Mouse (Mus musculus) G1E (cell line): ENCODE measurements around the gene Map2k7. TPM values are rescaled to one million over a fixed set of nuclear protein-coding genes. Genes with fewer than 3 reads are reported as not detected.
A peak's percentile ranks its signal among the peaks of the same experiment; 100 is the strongest.

Experiments used
- ATAC-seq: 2 replicates; pipeline ENCODE4 v1.8.0; 2016; ENCODE audit warnings: mild to moderate bottlenecking; ENCODE audit not compliant: insufficient number of reproducible peaks, poor library complexity, low FRiP score, severe bottlenecking; ENCODE audit errors: extremely low read depth
- DNase-seq: peaks from one replicate; pipeline ENCODE4 v3.0.0; 2012; ENCODE audit warnings: low spot score
- H3K27me3 ChIP-seq: 2 replicates; pipeline ENCODE4 v1.6.1; 2012; ENCODE audit warnings: mild to moderate bottlenecking, low read length, inconsistent platforms; ENCODE audit not compliant: insufficient read depth
- H3K36me3 ChIP-seq: replicated peaks from 2 replicates; pipeline ENCODE3; 2012; ENCODE audit warnings: mild to moderate bottlenecking, inconsistent platforms
- H3K4me1 ChIP-seq: 2 replicates; pipeline ENCODE4 v1.6.1; 2012; ENCODE audit warnings: low read depth, low read length, inconsistent platforms, mixed read lengths; ENCODE audit not compliant: insufficient read depth
- H3K4me3 ChIP-seq: 2 replicates; pipeline ENCODE4 v1.5.1; 2012; ENCODE audit warnings: low read depth, mild to moderate bottlenecking, inconsistent platforms, low read length, moderate library complexity, mixed read lengths
- H3K9me3 ChIP-seq: replicated peaks from 2 replicates; pipeline ENCODE4 v1.6.1; 2012; ENCODE audit warnings: inconsistent platforms
- CTCF ChIP-seq: IDR thresholded peaks from 2 replicates; pipeline ENCODE4 v1.5.1; 2012; ENCODE audit warnings: low read depth, low read length, inconsistent platforms, mixed read lengths
- GATA1 ChIP-seq: IDR thresholded peaks from 2 replicates; pipeline ENCODE4 v1.6.1; 2012; ENCODE audit warnings: borderline replicate concordance, low read length, inconsistent platforms, mixed read lengths
- GATA2 ChIP-seq: IDR thresholded peaks from 2 replicates; pipeline ENCODE4 v1.6.1; 2012; ENCODE audit warnings: low read depth, low read length, inconsistent platforms, borderline replicate concordance
- POLR2AphosphoS5 ChIP-seq: IDR thresholded peaks from 2 replicates; pipeline ENCODE4 v1.6.1; 2012; ENCODE audit warnings: low read depth, low read length, inconsistent platforms; ENCODE audit not compliant: insufficient replicate concordance
- TAL1 ChIP-seq: conservative IDR thresholded peaks from 2 replicates; pipeline ENCODE4 v1.6.1; 2012; ENCODE audit warnings: low read depth, low read length, inconsistent platforms, mixed read lengths
- polyA plus RNA-seq: library from polyadenylated mRNA; stranded (reverse); fragments of >175 nt; gene quantifications from 2 replicates; pipeline ENCODE4 v1.2.3, GENCODE M21; 2012
- total RNA-seq, 2 experiments: library from RNA; stranded (forward) in 1 of 2; stranded (reverse) in 1 of 2; fragments of 200-1000 nt in 1 of 2; fragments of >200 nt in 1 of 2; fragmentation: Nextera tagmentation in 1 of 2; gene quantifications; 2 replicates each; pipeline ENCODE4 v1.2.3; 2014 to 2017

The Map2k7 gene
- total and polyA plus RNA-seq, 3 experiments, result 32.1 to 151 (median 35.3) TPM

DNA sequence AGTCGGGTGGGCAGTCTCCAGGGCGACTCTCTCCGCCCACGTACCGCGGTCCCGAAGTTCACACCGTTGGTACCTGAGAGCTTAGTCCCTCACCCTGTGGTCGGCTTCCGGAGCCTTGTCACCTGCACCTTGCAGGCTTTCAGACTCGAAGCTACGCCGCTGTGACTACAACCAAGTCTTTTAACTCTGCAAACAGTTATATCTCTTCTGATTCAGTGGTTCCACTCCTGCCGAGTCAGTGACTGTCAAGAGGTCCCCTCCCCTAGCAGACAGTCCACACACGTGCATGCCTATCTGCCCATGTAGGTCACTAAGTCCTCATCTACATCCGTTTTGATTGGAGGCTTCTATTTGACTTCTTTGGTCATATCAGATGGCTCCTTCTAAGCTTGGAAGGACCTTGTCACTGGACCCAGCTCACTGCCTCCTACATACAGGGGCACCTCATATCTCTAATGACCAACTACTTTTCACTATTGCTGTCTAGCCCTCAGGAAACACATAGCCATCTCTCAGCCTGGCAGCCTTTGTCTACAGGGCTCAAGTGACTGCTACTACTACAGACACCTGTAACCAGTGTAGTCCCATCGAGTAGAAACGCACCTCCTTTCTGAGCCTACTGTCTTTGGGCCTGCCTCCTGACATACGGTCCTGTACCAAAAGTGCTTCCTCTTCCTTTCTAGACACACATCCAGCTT, 802 bp downstream of the Map2k7 start:
- peaks cover 17% of the 10 kb centered on the region for H3K27me3 ChIP-seq
- DNase-seq (peak; percentile 16), ATAC-seq (peak; percentile 22; the same call in 1 of the 2 replicates)
- peaks cover 39% of the 10 kb centered on the region for H3K4me1 ChIP-seq
- H3K36me3 ChIP-seq, result peaks cover 48% of the 10 kb centered on the region
- no peak for TF ChIP-seq GATA1
- TF ChIP-seq TAL1, result no peak
- no peak for TF ChIP-seq GATA2
- TF ChIP-seq CTCF, result no peak
- no peak for TF ChIP-seq POLR2AphosphoS5
- no peaks in the 10 kb centered on the region for H3K9me3 ChIP-seq
- H3K4me3 ChIP-seq, result peak overlapping the region; percentile 91

DNA sequence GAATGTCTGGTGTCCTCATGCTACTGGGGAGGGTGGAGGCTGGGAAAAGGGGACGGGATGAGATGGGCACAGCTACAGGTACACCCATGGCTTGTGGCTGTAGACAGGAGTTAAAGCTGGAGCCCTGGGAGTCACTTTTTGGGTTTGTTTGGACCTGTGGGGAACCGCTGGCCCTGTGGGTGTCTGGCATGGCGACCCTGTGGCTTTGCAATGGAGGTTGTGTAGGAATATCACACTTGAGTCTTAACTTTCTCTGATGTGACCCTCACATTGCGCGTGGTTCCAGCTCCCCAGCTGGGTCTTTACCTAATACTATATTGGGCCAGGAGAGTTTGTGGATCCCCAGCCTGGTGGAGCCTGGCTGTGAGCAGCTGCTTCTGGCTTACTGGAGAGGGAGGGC, 6.5 kb downstream of the Map2k7 start:
- H3K4me3 ChIP-seq, result no peak overlapping the region
- TF ChIP-seq TAL1 (no peak), CTCF (no peak), GATA1 (no peak), POLR2AphosphoS5 (no peak)
- H3K9me3 ChIP-seq, result no peaks in the 10 kb centered on the region
- no peaks in the 10 kb centered on the region for H3K27me3 ChIP-seq
- DNase-seq (no peak), ATAC-seq (no peak)
- peaks cover 100% of the 10 kb centered on the region for H3K36me3 ChIP-seq
- H3K4me1 ChIP-seq, result peaks cover 21% of the 10 kb centered on the region

DNA sequence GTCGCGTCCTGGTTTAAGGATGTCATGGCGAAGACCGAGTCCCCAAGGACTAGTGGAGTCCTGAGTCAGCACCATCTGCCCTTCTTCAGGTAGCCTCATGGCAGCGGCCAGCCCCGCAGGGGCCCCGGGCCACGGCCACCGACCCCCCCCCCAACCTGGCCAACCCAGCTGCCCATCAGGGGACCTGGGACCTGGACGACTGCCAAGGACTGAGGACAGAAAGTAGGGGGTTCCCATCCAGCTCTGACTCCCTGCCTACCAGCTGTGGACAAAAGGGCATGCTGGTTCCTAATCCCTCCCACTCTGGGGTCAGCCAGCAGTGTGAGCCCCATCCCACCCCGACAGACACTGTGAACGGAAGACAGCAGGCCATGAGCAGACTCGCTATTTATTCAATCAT, 7.2 kb downstream of the Map2k7 start:
- H3K27me3 ChIP-seq, result no peaks in the 10 kb centered on the region
- no peak for ATAC-seq
- H3K4me1 ChIP-seq, result peaks cover 16% of the 10 kb centered on the region
- TF ChIP-seq GATA1, result no peak
- no peak for TF ChIP-seq TAL1
- no peak for TF ChIP-seq POLR2AphosphoS5
- no peak for TF ChIP-seq GATA2
- peaks cover 100% of the 10 kb centered on the region for H3K36me3 ChIP-seq
- no peaks in the 10 kb centered on the region for H3K9me3 ChIP-seq
- DNase-seq, result no peak
- H3K4me3 ChIP-seq, result no peak overlapping the region

DNA sequence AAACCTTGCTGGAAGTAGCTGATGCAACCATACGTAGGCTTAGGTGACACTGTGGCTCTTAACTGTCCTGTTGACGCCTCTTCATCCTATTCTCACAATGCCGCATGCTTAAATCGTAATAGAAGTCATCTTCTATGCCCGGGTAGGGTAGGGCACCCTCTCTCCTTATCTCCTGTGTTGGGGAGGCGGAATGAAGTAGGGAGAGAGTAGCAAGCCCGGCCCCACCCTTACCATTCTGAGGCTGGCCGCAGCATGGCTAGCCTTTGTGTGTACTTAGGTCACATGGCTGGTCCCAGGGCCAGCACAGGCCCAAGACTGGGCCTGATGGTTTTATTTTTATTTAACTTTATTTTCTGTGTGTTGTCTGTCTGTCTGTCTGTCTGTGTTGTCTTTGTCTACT, 8.7 kb downstream of the Map2k7 start:
- no peak for ATAC-seq
- Histone ChIP-seq H3K4me3 (no peak overlapping the region), H3K36me3 (peaks cover 91% of the 10 kb centered on the region), H3K4me1 (peaks cover 16% of the 10 kb centered on the region), H3K9me3 (no peaks in the 10 kb centered on the region), H3K27me3 (no peaks in the 10 kb centered on the region)
- TF ChIP-seq POLR2AphosphoS5, result no peak
- no peak for TF ChIP-seq CTCF
- TF ChIP-seq TAL1, result no peak
- no peak for TF ChIP-seq GATA1
- TF ChIP-seq GATA2, result no peak
- DNase-seq, result no peak

DNA sequence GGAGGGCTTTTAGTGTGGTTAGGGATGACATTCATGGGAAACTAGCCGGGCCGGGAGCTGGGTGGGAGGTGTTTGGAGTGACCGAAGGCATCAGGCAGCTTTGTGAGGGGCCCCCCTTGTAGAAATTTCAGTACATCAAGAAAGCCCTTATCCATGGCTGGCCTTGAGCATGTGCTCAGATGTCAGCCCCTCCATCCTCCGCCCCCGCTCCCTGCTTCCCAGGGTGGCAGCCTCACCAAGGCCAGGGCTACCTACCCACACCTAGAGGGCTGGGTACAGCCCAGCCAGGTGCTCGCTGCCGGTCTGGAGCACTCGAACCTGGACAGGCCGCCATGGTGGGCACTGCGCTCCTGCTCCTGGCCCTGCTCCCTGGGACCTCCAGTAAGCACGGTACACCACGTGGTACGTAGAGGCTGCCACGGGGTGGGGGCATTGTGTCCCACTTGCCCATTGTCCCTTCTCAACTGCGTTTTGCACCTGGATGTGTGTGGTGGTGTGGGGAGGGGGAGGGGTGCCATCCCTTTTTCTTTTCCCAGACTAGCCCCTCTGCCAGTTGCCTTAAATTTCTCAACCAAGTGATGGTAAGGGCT, 9.5 kb downstream of the Map2k7 start, which contains the start of gene Tgfbr3l:
Gene Tgfbr3l (plus strand): TSS at position 264 of the 590 bp plus-strand sequence.
- ATAC-seq, result no peak
- no peaks in the 10 kb centered on the region for H3K9me3 ChIP-seq
- H3K27me3 ChIP-seq, result no peaks in the 10 kb centered on the region
- peaks cover 22% of the 10 kb centered on the region for H3K4me1 ChIP-seq
- peaks cover 83% of the 10 kb centered on the region for H3K36me3 ChIP-seq
- no peak for DNase-seq
- no peak for TF ChIP-seq TAL1
- no peak for TF ChIP-seq GATA2
- TF ChIP-seq POLR2AphosphoS5, result no peak
- no peak for TF ChIP-seq CTCF
- no peak for TF ChIP-seq GATA1
- no peak within 1 kb of the TSS; the same call in 1 of the 2 replicates for H3K4me3 ChIP-seq

DNA sequence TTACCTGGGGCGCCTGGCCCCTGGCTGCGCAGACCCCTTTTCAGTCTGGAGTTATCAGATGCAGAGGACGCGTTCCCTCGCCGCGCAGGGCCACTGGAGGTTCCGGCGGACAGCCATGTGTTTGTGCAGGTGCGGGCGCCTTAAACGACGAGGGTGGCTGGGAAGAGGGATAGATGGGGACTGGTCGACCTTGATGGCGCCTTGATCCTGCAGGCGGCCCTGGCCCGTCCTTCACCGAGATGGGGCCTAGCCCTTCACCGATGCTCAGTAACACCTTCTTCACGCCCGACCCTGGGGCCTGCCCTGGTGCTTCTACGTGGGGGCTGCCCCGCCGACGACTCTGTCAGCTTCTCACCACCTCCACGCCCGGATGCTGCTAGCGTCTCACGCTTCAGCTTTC, 10.7 kb downstream of the Map2k7 start:
- TF ChIP-seq GATA1 (no peak), GATA2 (no peak), TAL1 (no peak), CTCF (no peak), POLR2AphosphoS5 (no peak)
- no peak overlapping the region for H3K4me3 ChIP-seq
- H3K9me3 ChIP-seq, result no peaks in the 10 kb centered on the region
- peaks cover 74% of the 10 kb centered on the region for H3K36me3 ChIP-seq
- H3K27me3 ChIP-seq, result no peaks in the 10 kb centered on the region
- ATAC-seq (no peak), DNase-seq (no peak)
- peaks cover 25% of the 10 kb centered on the region for H3K4me1 ChIP-seq
